Mouse (Mus musculus) neural tube, embryonic 14.5 days (tissue): ENCODE results near the gene Kcnd3. TPM values are rescaled to one million over a fixed set of nuclear protein-coding genes. Genes with fewer than 3 reads are reported as not detected.

Experiments
- ATAC-seq: fragments of 200-750 bp; cut with Nextera tagmentation; 2 replicates; pipeline ENCODE4 v1.8.0; 2017; ENCODE audit warnings: low read depth, mild to moderate bottlenecking, moderate TSS enrichment, moderate library complexity
- H3K27ac ChIP-seq: fragments of 300-500 bp; sonication (generic); 2 replicates; pipeline ENCODE4 v1.5.1; 2014; ENCODE audit warnings: low read depth, mild to moderate bottlenecking, control low read depth, low read length, moderate library complexity, mixed read lengths
- H3K27me3 ChIP-seq: fragments of 300-500 bp; sonication (generic); 2 replicates; pipeline ENCODE4 v1.6.1; 2014; ENCODE audit warnings: low read length; ENCODE audit not compliant: control insufficient read depth, insufficient read depth
- H3K36me3 ChIP-seq: fragments of 300-500 bp; sonication (generic); 2 replicates; pipeline ENCODE4 v1.6.1; 2014; ENCODE audit warnings: low read length, mixed read lengths; ENCODE audit not compliant: control insufficient read depth, insufficient read depth
- H3K4me1 ChIP-seq: fragments of 300-500 bp; sonication (generic); 2 replicates; pipeline ENCODE4 v1.6.1; 2014; ENCODE audit warnings: low read length; ENCODE audit not compliant: control insufficient read depth, insufficient read depth
- H3K4me2 ChIP-seq: fragments of 300-500 bp; sonication (generic); 2 replicates; pipeline ENCODE4 v1.6.1; 2014; ENCODE audit warnings: mild to moderate bottlenecking, low read depth, low read length, control low read depth
- H3K4me3 ChIP-seq: fragments of 300-500 bp; sonication (generic); 2 replicates; pipeline ENCODE4 v1.5.1; 2014; ENCODE audit warnings: low read depth, low read length, control low read depth, mixed read lengths
- H3K9ac ChIP-seq: fragments of 300-500 bp; sonication (generic); replicated peaks from 2 replicates; pipeline ENCODE4 v1.6.1; 2014; ENCODE audit warnings: low read depth, mild to moderate bottlenecking, control low read depth, low read length, mixed read lengths
- H3K9me3 ChIP-seq: fragments of 300-500 bp; sonication (generic); 2 replicates; pipeline ENCODE4 v1.6.1; 2016; ENCODE audit warnings: low read length; ENCODE audit not compliant: control insufficient read depth
- WGBS: fragments of 180-500 bp; shearing (Covaris S2); extraction: QIAGEN DNeasy Blood & Tissue Kit; methylation state at CpG from one replicate; pipeline ENCODE4 v1.1.7; 2014; 5-methylcytosine and 5-hydroxymethylcytosine counted together
- polyA plus RNA-seq: library from polyadenylated mRNA; unstranded; fragments of >200 nt; fragmentation: Nextera tagmentation; extraction: Ambion mirVana; gene quantifications from 2 replicates; pipeline ENCODE4 v1.2.1, GENCODE M21; 2014

Kcnd3 gene
- polyA plus RNA-seq, 1 experiment from 2014 or later = 11.6 TPM

DNA sequence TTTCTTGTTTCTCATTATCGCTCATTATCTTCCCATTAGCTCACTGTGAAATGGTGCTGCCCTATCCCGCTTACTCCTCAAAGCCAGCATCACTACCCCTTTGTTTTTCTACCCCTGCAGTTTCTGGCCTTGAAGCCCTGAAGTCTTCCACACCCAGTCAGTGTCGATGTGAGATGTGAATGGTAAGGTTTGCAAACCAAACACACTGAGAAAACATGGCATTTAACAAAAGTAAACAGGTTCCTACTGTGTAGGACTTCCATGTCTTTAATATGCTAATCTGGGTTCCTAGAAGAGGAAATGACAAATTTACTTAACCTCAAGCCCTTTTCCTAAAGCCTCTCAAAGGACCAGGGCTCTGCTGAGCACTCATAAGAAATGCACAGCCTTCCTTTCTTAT is 118.7 kb downstream of the Kcnd3 start:
- WGBS = 48% methylated on average over 3 of the region's 3 CpGs
- Histone ChIP-seq H3K4me2 (no peak overlapping the region), H3K9me3 (no peaks in the 10 kb centered on the region), H3K4me1 (peaks cover 22% of the 10 kb centered on the region; the same call in 1 of the 2 replicates), H3K27me3 (no peaks in the 10 kb centered on the region), H3K9ac (no peak overlapping the region), H3K36me3 (no peaks in the 10 kb centered on the region), H3K4me3 (no peak overlapping the region), H3K27ac (no peak overlapping the region)
- no peak for ATAC-seq

DNA sequence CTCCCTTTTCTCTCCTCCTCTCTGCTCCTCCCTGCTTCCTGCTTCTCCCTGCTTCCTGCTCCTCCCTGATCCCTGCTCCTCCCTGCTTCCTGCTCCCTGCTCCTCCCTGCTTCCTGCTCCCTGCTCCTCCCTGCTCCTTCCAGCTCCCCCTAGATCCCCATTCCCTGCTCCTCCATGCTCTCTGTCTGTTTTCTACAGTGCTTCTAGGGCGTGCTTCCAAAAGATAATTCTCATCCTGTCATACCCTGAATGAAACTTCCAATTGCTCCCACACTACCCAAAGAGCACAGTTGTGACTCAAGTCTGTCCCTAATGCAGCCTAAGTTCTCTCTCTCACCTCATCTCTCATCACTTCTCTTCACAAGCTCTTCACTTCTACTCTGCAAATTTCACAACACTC is 119.8 kb downstream of the Kcnd3 start:
- no peak overlapping the region for H3K27ac ChIP-seq
- no peaks in the 10 kb centered on the region for H3K9me3 ChIP-seq
- H3K4me2 ChIP-seq = no peak overlapping the region
- WGBS = 91% methylated on average over 1 of the region's 1 CpGs
- H3K36me3 ChIP-seq = no peaks in the 10 kb centered on the region
- peaks cover 22% of the 10 kb centered on the region; the same call in 1 of the 2 replicates for H3K4me1 ChIP-seq
- no peak overlapping the region for H3K4me3 ChIP-seq
- H3K27me3 ChIP-seq = no peaks in the 10 kb centered on the region
- no peak overlapping the region for H3K9ac ChIP-seq
- no peak for ATAC-seq

DNA sequence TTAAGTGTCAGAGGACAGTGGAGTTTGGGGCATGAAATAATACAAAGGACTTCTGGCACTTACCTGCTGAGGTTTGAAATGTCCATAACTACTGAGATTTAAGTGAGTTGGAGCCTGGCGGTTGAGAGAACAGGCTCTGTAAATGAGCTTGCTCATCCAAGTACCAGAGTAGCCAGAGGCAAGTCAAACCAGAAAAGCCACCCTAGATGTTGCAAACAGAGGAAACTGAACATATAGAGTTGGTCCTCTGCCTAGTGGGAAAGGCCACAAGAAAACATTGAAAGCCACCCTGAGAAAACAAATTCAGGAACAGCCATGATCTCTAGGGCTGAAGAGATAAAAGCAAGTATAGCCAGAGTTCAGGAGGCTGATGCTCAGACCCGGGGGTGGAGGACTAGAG is 121.0 kb downstream of the Kcnd3 start:
- 89% methylated on average over 2 of the region's 2 CpGs for WGBS
- no peak for ATAC-seq
- Histone ChIP-seq H3K9me3 (no peaks in the 10 kb centered on the region), H3K4me3 (no peak overlapping the region), H3K27me3 (no peaks in the 10 kb centered on the region), H3K27ac (no peak overlapping the region), H3K4me2 (no peak overlapping the region), H3K4me1 (peaks cover 14% of the 10 kb centered on the region; the same call in 1 of the 2 replicates), H3K9ac (no peak overlapping the region), H3K36me3 (no peaks in the 10 kb centered on the region)

DNA sequence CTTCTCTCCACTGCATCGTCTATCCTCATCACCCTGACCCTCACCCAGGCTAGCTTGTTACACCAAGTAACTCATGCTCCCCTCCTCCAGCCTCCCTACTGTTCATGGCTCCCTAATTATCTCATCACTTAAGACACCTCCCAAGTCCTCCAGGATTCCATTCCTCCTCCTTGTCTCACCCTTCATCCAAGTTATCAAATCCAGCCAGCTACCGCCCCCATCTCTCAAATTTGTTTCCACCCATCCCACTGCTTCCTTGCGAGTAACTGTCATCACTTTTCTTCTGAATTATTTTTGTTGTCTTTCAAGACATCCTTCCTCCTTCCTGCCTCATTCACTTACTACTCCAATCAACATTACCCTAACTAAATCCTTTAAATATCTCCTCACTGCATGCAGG is 126.2 kb downstream of the Kcnd3 start:
- H3K9ac ChIP-seq = no peak overlapping the region

DNA sequence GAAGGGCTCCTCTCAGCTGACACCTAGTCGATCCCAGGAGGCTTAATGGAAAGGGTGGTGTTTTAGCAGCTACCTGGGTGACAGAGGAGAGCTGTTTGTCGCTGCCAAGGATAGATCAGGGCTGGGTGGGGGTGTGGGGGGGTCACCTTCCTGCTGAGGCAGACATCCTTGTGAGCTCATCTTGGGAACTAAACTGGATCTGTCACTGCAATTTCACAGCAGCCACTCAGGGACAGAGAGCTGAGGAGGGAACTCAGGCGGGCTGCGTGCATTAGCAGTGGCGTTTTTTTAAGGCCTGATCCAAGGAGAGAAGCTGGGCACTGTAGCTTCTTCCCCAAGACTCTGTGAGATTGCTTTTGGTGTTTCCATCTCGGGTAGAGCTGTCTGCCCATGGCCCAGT is 129.0 kb downstream of the Kcnd3 start:
- no peak overlapping the region for H3K4me3 ChIP-seq
- H3K27me3 ChIP-seq = no peaks in the 10 kb centered on the region
- H3K27ac ChIP-seq = no peak overlapping the region
- no peak overlapping the region for H3K4me2 ChIP-seq
- no peak for ATAC-seq
- H3K9ac ChIP-seq = no peak overlapping the region
- 78% methylated on average over 6 of the region's 6 CpGs for WGBS
- no peaks in the 10 kb centered on the region for H3K36me3 ChIP-seq
- H3K4me1 ChIP-seq = 0 out of 2 replicates have a peak, but pooled peaks cover 2% of the 10 kb centered on the region
- H3K9me3 ChIP-seq = no peaks in the 10 kb centered on the region

More for the DNA sequence above, 126.2 kb downstream of the Kcnd3 start:
- Histone ChIP-seq H3K9me3 (no peaks in the 10 kb centered on the region), H3K27ac (no peak overlapping the region), H3K4me3 (no peak overlapping the region), H3K27me3 (no peaks in the 10 kb centered on the region), H3K36me3 (no peaks in the 10 kb centered on the region), H3K4me1 (no peaks in the 10 kb centered on the region), H3K4me2 (no peak overlapping the region)
- ATAC-seq = no peak
- 70% methylated on average over 3 of the region's 3 CpGs for WGBS

DNA sequence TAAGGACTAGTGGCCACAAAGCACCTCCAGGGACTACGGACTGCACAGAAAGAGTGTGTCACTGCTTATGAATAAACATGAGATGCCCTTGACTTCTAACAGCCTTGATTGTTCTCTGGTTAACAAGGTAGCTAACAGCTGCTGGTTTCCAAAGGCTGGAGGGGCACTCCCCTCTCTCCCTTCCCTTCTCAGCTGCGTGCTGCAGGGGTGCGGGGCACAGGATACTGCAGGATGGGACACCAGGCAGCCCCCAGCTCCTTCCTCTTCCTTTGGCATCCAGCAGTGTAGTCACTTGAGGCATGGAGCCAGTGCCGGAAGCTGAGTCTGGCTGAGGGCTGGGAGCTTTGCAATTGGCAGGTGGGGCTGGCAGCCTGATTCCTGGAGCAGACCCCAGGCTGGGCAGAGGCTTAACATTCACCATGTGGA is 133.6 kb downstream of the Kcnd3 start:
- peak; percentile 69 for ATAC-seq
- no peak overlapping the region for H3K4me2 ChIP-seq
- H3K4me3 ChIP-seq = no peak overlapping the region
- H3K9me3 ChIP-seq = no peaks in the 10 kb centered on the region
- no peak overlapping the region for H3K9ac ChIP-seq
- H3K27ac ChIP-seq = peak overlapping the region; percentile 10; the same call in 1 of the 2 replicates
- H3K4me1 ChIP-seq = peaks cover 9% of the 10 kb centered on the region
- 7% methylated on average over 4 of the region's 4 CpGs for WGBS
- H3K27me3 ChIP-seq = no peaks in the 10 kb centered on the region
- H3K36me3 ChIP-seq = no peaks in the 10 kb centered on the region

DNA sequence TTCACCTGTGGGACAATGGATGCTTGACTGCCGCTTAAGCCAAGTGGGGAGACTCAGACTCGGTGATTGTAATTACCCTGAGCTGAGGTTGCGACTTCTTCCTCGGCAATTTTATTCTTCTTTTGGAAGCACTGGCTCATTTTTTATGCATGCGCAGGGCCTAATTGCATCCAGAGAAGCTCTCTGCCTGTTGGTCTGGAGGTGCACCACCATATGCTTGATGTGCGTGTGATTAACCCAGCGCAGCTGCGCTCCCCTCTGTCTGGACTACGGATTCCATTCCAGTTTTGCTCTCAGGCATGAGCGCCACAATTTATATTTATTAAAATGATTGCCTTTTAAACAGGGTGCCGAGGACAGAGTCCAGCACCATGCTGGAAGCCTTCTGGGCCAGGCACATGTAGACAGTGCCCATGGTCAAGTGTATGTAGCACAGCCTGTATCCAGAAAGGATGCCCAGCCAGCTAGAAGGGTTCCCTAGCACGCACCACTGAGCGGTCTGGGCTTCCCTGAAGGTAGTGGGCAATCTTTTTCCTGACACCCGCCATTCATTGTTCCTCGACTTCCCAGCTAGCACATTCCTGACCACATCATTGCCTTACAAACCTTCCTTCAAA is 138.0 kb downstream of the Kcnd3 start:
- 43% methylated on average over 15 of the region's 15 CpGs for WGBS
- Histone ChIP-seq H3K36me3 (no peaks in the 10 kb centered on the region), H3K9ac (no peak overlapping the region), H3K9me3 (no peaks in the 10 kb centered on the region), H3K4me1 (peaks cover 9% of the 10 kb centered on the region), H3K4me3 (no peak overlapping the region), H3K27me3 (no peaks in the 10 kb centered on the region), H3K4me2 (no peak overlapping the region), H3K27ac (peak overlapping the region; percentile 66)
- peak; percentile 82 for ATAC-seq

DNA sequence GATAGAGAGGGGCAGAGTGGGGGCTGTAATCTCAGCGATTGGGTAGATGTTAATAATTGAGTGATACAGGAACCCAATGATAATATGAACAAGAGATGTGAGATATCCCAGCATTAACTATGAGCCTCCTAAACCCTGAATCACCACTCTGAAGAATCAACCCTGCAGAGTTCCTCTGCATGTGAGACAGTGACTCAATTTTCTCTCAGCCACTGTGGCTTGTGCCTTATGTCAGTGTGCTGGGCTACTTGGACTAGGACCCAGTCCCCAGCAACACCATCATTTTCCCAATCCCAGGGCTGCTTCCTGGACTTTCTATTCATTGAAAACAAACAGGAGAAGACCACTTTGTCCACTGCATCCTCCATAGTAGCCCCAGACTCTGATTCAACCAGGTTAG is 139.6 kb downstream of the Kcnd3 start:
- H3K4me3 ChIP-seq = no peak overlapping the region
- H3K4me2 ChIP-seq = no peak overlapping the region
- H3K27me3 ChIP-seq = no peaks in the 10 kb centered on the region
- H3K4me1 ChIP-seq = peaks cover 7% of the 10 kb centered on the region
- H3K9me3 ChIP-seq = no peaks in the 10 kb centered on the region
- no peak for ATAC-seq
- WGBS = 100% methylated on average over 1 of the region's 1 CpGs
- H3K27ac ChIP-seq = no peak overlapping the region
- no peaks in the 10 kb centered on the region for H3K36me3 ChIP-seq
- H3K9ac ChIP-seq = no peak overlapping the region

DNA sequence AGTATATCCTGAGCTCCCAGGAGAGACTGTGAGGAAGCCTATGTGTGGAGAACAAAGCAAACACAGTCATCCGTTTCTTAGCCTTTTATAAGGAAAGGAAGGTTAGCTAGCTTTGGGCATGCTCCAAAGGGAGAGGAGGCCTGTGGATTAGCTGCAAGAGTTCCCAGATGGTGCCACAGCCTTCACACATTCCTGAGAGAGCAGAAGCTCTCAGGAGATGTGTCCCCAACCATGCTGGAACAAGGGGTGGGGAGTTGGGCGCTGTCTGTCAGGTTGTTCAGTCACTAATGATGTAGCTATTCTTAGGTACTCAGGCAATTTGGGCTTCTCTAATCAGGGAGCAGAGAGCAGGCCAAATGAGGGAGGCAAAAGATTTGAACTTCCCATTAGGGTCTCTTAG is 140.1 kb downstream of the Kcnd3 start:
- 82% methylated on average over 2 of the region's 2 CpGs for WGBS
- Histone ChIP-seq H3K4me2 (no peak overlapping the region), H3K27ac (no peak overlapping the region), H3K4me3 (no peak overlapping the region), H3K27me3 (no peaks in the 10 kb centered on the region), H3K36me3 (no peaks in the 10 kb centered on the region), H3K4me1 (peaks cover 7% of the 10 kb centered on the region), H3K9me3 (no peaks in the 10 kb centered on the region), H3K9ac (no peak overlapping the region)
- no peak for ATAC-seq
